Mouse (Mus musculus) limb, embryonic 14.5 days (tissue): ENCODE data around the gene Cry2. TPM values are rescaled to one million over a fixed set of nuclear protein-coding genes. Genes with fewer than 3 reads are reported as not detected.

Experiments used
- ATAC-seq: fragments of 200-750 bp; cut with Nextera tagmentation; 2 replicates; pipeline ENCODE4 v1.8.0; 2017; ENCODE audit warnings: low read depth, moderate number of reproducible peaks, moderate TSS enrichment; ENCODE audit not compliant: low FRiP score
- DNase-seq: peaks from one replicate; pipeline ENCODE4 v3.0.0-alpha.2; 2015; ENCODE audit warnings: low spot score
- H3K27ac ChIP-seq: fragments of 300-500 bp; sonication (generic); replicated peaks from 2 replicates; pipeline ENCODE4 v1.5.1; 2014; ENCODE audit warnings: low read depth, mild to moderate bottlenecking, low read length, moderate library complexity, mixed read lengths
- H3K27me3 ChIP-seq: fragments of 300-500 bp; sonication (generic); 2 replicates; pipeline ENCODE4 v1.6.1; 2014; ENCODE audit warnings: low read length, mixed read lengths; ENCODE audit not compliant: control insufficient read depth, insufficient read depth
- H3K36me3 ChIP-seq: fragments of 300-500 bp; sonication (generic); 2 replicates; pipeline ENCODE4 v1.6.1; 2014; ENCODE audit warnings: mild to moderate bottlenecking, low read length, moderate library complexity, mixed read lengths; ENCODE audit not compliant: control insufficient read depth, insufficient read depth
- H3K4me1 ChIP-seq: fragments of 300-500 bp; sonication (generic); 2 replicates; pipeline ENCODE4 v1.6.1; 2014; ENCODE audit warnings: antibody characterized with exemption, low read length, mixed read lengths; ENCODE audit not compliant: control insufficient read depth, insufficient read depth
- H3K4me2 ChIP-seq: fragments of 300-500 bp; sonication (generic); replicated peaks from 2 replicates; pipeline ENCODE4 v1.6.1; 2014; ENCODE audit warnings: low read depth, mild to moderate bottlenecking, low read length, moderate library complexity; ENCODE audit not compliant: severe bottlenecking
- H3K4me3 ChIP-seq: fragments of 300-500 bp; sonication (generic); replicated peaks from 2 replicates; pipeline ENCODE4 v1.5.1; 2014; ENCODE audit warnings: low read length
- H3K9ac ChIP-seq: fragments of 300-500 bp; sonication (generic); 2 replicates; pipeline ENCODE4 v1.6.1; 2014; ENCODE audit warnings: mild to moderate bottlenecking, low read depth, low read length, moderate library complexity; ENCODE audit not compliant: severe bottlenecking
- H3K9me3 ChIP-seq: fragments of 300-500 bp; sonication (generic); 2 replicates; pipeline ENCODE4 v1.6.1; 2016; ENCODE audit warnings: low read length; ENCODE audit not compliant: control insufficient read depth
- POLR2A ChIP-seq: fragments of 200-500 bp; IDR thresholded peaks from 2 replicates; pipeline ENCODE4 v1.8.0; 2012; ENCODE audit warnings: inconsistent platforms, mild to moderate bottlenecking, moderate library complexity, borderline replicate concordance; ENCODE audit not compliant: insufficient read depth, insufficient read length; ENCODE audit errors: extremely low read depth
- WGBS: fragments of 180-500 bp; shearing (Covaris S2); extraction: QIAGEN DNeasy Blood & Tissue Kit; methylation state at CpG from one replicate; pipeline ENCODE4 v1.1.7; 2014; 5-methylcytosine and 5-hydroxymethylcytosine counted together
- polyA plus RNA-seq, 2 experiments: library from polyadenylated mRNA; depleted of rRNA in 1 of 2; stranded (reverse) in 1 of 2; unstranded in 1 of 2; fragments of >200 nt; fragmentation: Nextera tagmentation in 1 of 2; extraction: Ambion mirVana in 1 of 2; gene quantifications; 2 replicates each; pipeline versions ENCODE4 v1.2.1 to v1.2.3; 2012 to 2014

The Cry2 gene
- polyA plus RNA-seq, 2 experiments: 27.2 to 30.2 TPM

- Histone ChIP-seq H3K27me3 (no peaks in the 10 kb centered on the region), H3K36me3 (peaks cover 13% of the 10 kb centered on the region), H3K4me3 (no peak overlapping the region), H3K9ac (no peak overlapping the region), H3K4me1 (peaks cover 20% of the 10 kb centered on the region), H3K27ac (no peak overlapping the region), H3K9me3 (no peaks in the 10 kb centered on the region), H3K4me2 (no peak overlapping the region)
- TF ChIP-seq POLR2A: no peak
- no peak for DNase-seq
- ATAC-seq: no peak
- 90% methylated on average over 11 of the region's 11 CpGs for WGBS
Observed at GRCm38 (mm10) chr2:92454166-92454565, 20.3 kb upstream of the Cry2 start.

- Histone ChIP-seq H3K27me3 (no peaks in the 10 kb centered on the region), H3K4me3 (no peak overlapping the region), H3K27ac (no peak overlapping the region), H3K9me3 (no peaks in the 10 kb centered on the region), H3K4me1 (no peaks in the 10 kb centered on the region), H3K9ac (no peak overlapping the region), H3K4me2 (no peak overlapping the region), H3K36me3 (peaks cover 13% of the 10 kb centered on the region)
- DNase-seq: no peak
- no peak for ATAC-seq
- TF ChIP-seq POLR2A: no peak
- 89% methylated on average over 3 of the region's 3 CpGs for WGBS
Observed at GRCm38 (mm10) chr2:92451126-92451525, 17.3 kb upstream of the Cry2 start.

- no peak overlapping the region for H3K27ac ChIP-seq
- no peak for TF ChIP-seq POLR2A
- WGBS: 68% methylated on average over 7 of the region's 7 CpGs
- H3K4me2 ChIP-seq: no peak overlapping the region
- ATAC-seq: no peak
- no peaks in the 10 kb centered on the region for H3K4me1 ChIP-seq
- H3K9me3 ChIP-seq: no peaks in the 10 kb centered on the region
- no peaks in the 10 kb centered on the region for H3K27me3 ChIP-seq
- no peak overlapping the region for H3K4me3 ChIP-seq
- no peak overlapping the region for H3K9ac ChIP-seq
- H3K36me3 ChIP-seq: no peaks in the 10 kb centered on the region
- no peak for DNase-seq
Observed at GRCm38 (mm10) chr2:92447121-92447740, 13.4 kb upstream of the Cry2 start.

GRCm38 (mm10) chr2:92446656-92447055 is 12.8 kb upstream of the Cry2 start:
- Histone ChIP-seq H3K36me3 (no peaks in the 10 kb centered on the region), H3K27me3 (no peaks in the 10 kb centered on the region), H3K4me3 (no peak overlapping the region), H3K27ac (no peak overlapping the region), H3K4me1 (no peaks in the 10 kb centered on the region), H3K9ac (no peak overlapping the region), H3K4me2 (no peak overlapping the region), H3K9me3 (no peaks in the 10 kb centered on the region)
- no peak for TF ChIP-seq POLR2A
- no peak for ATAC-seq
- no peak for DNase-seq
- 67% methylated on average over 8 of the region's 8 CpGs for WGBS

- H3K27me3 ChIP-seq: no peaks in the 10 kb centered on the region
- no peaks in the 10 kb centered on the region for H3K9me3 ChIP-seq
- no peak overlapping the region for H3K27ac ChIP-seq
- H3K36me3 ChIP-seq: no peaks in the 10 kb centered on the region
- TF ChIP-seq POLR2A: no peak
- H3K4me3 ChIP-seq: no peak overlapping the region
- no peak overlapping the region for H3K4me2 ChIP-seq
- 44% methylated on average over 9 of the region's 9 CpGs for WGBS
- no peak overlapping the region for H3K9ac ChIP-seq
- no peak for ATAC-seq
- H3K4me1 ChIP-seq: no peaks in the 10 kb centered on the region
- DNase-seq: no peak
Observed at GRCm38 (mm10) chr2:92445890-92446289, 12.0 kb upstream of the Cry2 start.
